Mouse (Mus musculus) hindbrain, embryonic 16.5 days (tissue): ENCODE results near the gene Kmt5c. TPM values are rescaled to one million over a fixed set of nuclear protein-coding genes. Genes with fewer than 3 reads are reported as not detected.
A peak's percentile ranks its signal among the peaks of the same experiment; 100 is the strongest.

ENCODE experiments used
- ATAC-seq: fragments of 200-750 bp; cut with Nextera tagmentation; 2 replicates; pipeline ENCODE4 v1.8.0; 2017; ENCODE audit warnings: moderate TSS enrichment, moderate library complexity
- H3K27ac ChIP-seq: fragments of 300-500 bp; sonication (generic); 2 replicates; pipeline ENCODE4 v1.5.1; 2014; ENCODE audit warnings: low read depth, mild to moderate bottlenecking, control low read depth, low read length, moderate library complexity
- H3K27me3 ChIP-seq: fragments of 300-500 bp; sonication (generic); replicated peaks from 2 replicates; pipeline ENCODE4 v1.6.1; 2014; ENCODE audit warnings: low read length; ENCODE audit not compliant: control insufficient read depth, insufficient read depth
- H3K36me3 ChIP-seq: fragments of 300-500 bp; sonication (generic); 2 replicates; pipeline ENCODE4 v1.6.1; 2014; ENCODE audit warnings: mild to moderate bottlenecking, low read length, moderate library complexity, mixed read lengths; ENCODE audit not compliant: control insufficient read depth, insufficient read depth
- H3K4me1 ChIP-seq: fragments of 300-500 bp; sonication (generic); 2 replicates; pipeline ENCODE4 v1.6.1; 2014; ENCODE audit warnings: low read depth, low read length; ENCODE audit not compliant: control insufficient read depth, insufficient read depth
- H3K4me2 ChIP-seq: fragments of 300-500 bp; sonication (generic); 2 replicates; pipeline ENCODE4 v1.6.1; 2014; ENCODE audit warnings: mild to moderate bottlenecking, low read length, control low read depth, moderate library complexity
- H3K4me3 ChIP-seq: fragments of 300-500 bp; sonication (generic); 2 replicates; pipeline ENCODE4 v1.5.1; 2014; ENCODE audit warnings: mild to moderate bottlenecking, low read length, control low read depth, moderate library complexity
- H3K9ac ChIP-seq: fragments of 300-500 bp; sonication (generic); 2 replicates; pipeline ENCODE4 v1.6.1; 2014; ENCODE audit warnings: low read depth, mild to moderate bottlenecking, control low read depth, low read length, moderate library complexity
- H3K9me3 ChIP-seq: fragments of 300-500 bp; sonication (generic); 2 replicates; pipeline ENCODE4 v1.6.1; 2014; ENCODE audit warnings: mild to moderate bottlenecking, low read length, moderate library complexity; ENCODE audit not compliant: control insufficient read depth
- WGBS: fragments of 180-500 bp; shearing (Covaris S2); extraction: QIAGEN DNeasy Blood & Tissue Kit; methylation state at CpG from one replicate; pipeline ENCODE4 v1.1.7; 2014; 5-methylcytosine and 5-hydroxymethylcytosine counted together
- polyA plus RNA-seq: library from polyadenylated mRNA; unstranded; fragments of >200 nt; fragmentation: Nextera tagmentation; extraction: Ambion mirVana; gene quantifications from 2 replicates; pipeline ENCODE4 v1.2.1, GENCODE M21; 2015

The Kmt5c gene
- polyA plus RNA-seq, 1 experiment from 2014 or later = 47.4 TPM

GRCm38 (mm10) chr7:4777851-4778637 lies 38.1 kb downstream of the Kmt5c start:
- H3K9me3 ChIP-seq = no peaks in the 10 kb centered on the region
- 3% methylated on average over 15 of the region's 20 CpGs for WGBS
- H3K4me3 ChIP-seq = no peak overlapping the region
- peaks cover 45% of the 10 kb centered on the region for H3K27me3 ChIP-seq
- no peak for ATAC-seq
- no peak overlapping the region for H3K27ac ChIP-seq
- H3K36me3 ChIP-seq = no peaks in the 10 kb centered on the region
- H3K4me1 ChIP-seq = peaks cover 8% of the 10 kb centered on the region; the same call in 1 of the 2 replicates
- H3K9ac ChIP-seq = no peak overlapping the region
- no peak overlapping the region; the same call in 1 of the 2 replicates for H3K4me2 ChIP-seq

- Histone ChIP-seq H3K36me3 (no peaks in the 10 kb centered on the region), H3K27me3 (peaks cover 44% of the 10 kb centered on the region), H3K9me3 (no peaks in the 10 kb centered on the region), H3K4me3 (no peak overlapping the region), H3K4me1 (peaks cover 8% of the 10 kb centered on the region; the same call in 1 of the 2 replicates), H3K27ac (no peak overlapping the region), H3K4me2 (no peak overlapping the region), H3K9ac (no peak overlapping the region)
- 34% methylated on average over 5 of the region's 5 CpGs for WGBS
- ATAC-seq = no peak
These were observed 40.0 kb downstream of the Kmt5c start for GRCm38 (mm10) chr7:4779921-4780320.

- Histone ChIP-seq H3K4me3 (no peak overlapping the region), H3K27me3 (peaks cover 25% of the 10 kb centered on the region), H3K27ac (no peak overlapping the region), H3K4me2 (no peak overlapping the region), H3K4me1 (peaks cover 4% of the 10 kb centered on the region; the same call in 1 of the 2 replicates), H3K9me3 (no peaks in the 10 kb centered on the region), H3K36me3 (no peaks in the 10 kb centered on the region), H3K9ac (no peak overlapping the region)
- ATAC-seq = no peak
- 61% methylated on average over 3 of the region's 3 CpGs for WGBS
These were observed 42.2 kb downstream of the Kmt5c start for GRCm38 (mm10) chr7:4782130-4782529.

- H3K9ac ChIP-seq = no peak within 1 kb of the TSS
- no peaks in the 10 kb centered on the region for H3K36me3 ChIP-seq
- H3K27me3 ChIP-seq = peaks cover 19% of the 10 kb centered on the region
- H3K4me3 ChIP-seq = no peak within 1 kb of the TSS
- H3K4me1 ChIP-seq = no peaks in the 10 kb centered on the region
- no peak within 1 kb of the TSS for H3K4me2 ChIP-seq
- H3K27ac ChIP-seq = no peak within 1 kb of the TSS
- ATAC-seq = no peak
- WGBS = 75% methylated on average over 2 of the region's 2 CpGs
- no peaks in the 10 kb centered on the region for H3K9me3 ChIP-seq
These were observed 42.8 kb downstream of the Kmt5c start, which contains the start of the genes Il11 and Tmem190 for GRCm38 (mm10) chr7:4782759-4783158. TSS of gene Il11 (minus strand) at chr7:4782859. TSS of gene Tmem190 (plus strand) at chr7:4782937.

- no peak overlapping the region for H3K27ac ChIP-seq
- H3K9me3 ChIP-seq = no peaks in the 10 kb centered on the region
- no peaks in the 10 kb centered on the region for H3K36me3 ChIP-seq
- WGBS = 90% methylated on average over 14 of the region's 14 CpGs
- H3K4me2 ChIP-seq = no peak overlapping the region
- peaks cover 6% of the 10 kb centered on the region for H3K4me1 ChIP-seq
- no peak overlapping the region for H3K9ac ChIP-seq
- no peak overlapping the region for H3K4me3 ChIP-seq
- no peak for ATAC-seq
- peaks cover 8% of the 10 kb centered on the region for H3K27me3 ChIP-seq
These were observed 43.9 kb downstream of the Kmt5c start for GRCm38 (mm10) chr7:4783667-4784268.

- no peaks in the 10 kb centered on the region for H3K36me3 ChIP-seq
- peaks cover 13% of the 10 kb centered on the region for H3K4me1 ChIP-seq
- no peaks in the 10 kb centered on the region for H3K9me3 ChIP-seq
- peak; percentile 43 for ATAC-seq
- H3K4me3 ChIP-seq = peak overlapping the region; percentile 66
- H3K27me3 ChIP-seq = peaks cover 2% of the 10 kb centered on the region; the same call in 1 of the 2 replicates
- peak overlapping the region; percentile 87 for H3K9ac ChIP-seq
- peak overlapping the region; percentile 96 for H3K4me2 ChIP-seq
- peak overlapping the region; percentile 72 for H3K27ac ChIP-seq
- WGBS = 3% methylated on average over 52 of the region's 64 CpGs
These were observed 48.9 kb downstream of the Kmt5c start for GRCm38 (mm10) chr7:4788499-4789435.

GRCm38 (mm10) chr7:4789436-4789935 lies 49.6 kb downstream of the Kmt5c start, which contains the start of gene Tmem238:
TSS of gene Tmem238 (minus strand) at chr7:4789656.
- Histone ChIP-seq H3K27ac (peak within 1 kb of the TSS; percentile 72), H3K9ac (peak within 1 kb of the TSS; percentile 87), H3K4me2 (peak within 1 kb of the TSS; percentile 96), H3K4me3 (peak within 1 kb of the TSS; percentile 66), H3K36me3 (peaks cover 3% of the 10 kb centered on the region; the same call in 1 of the 2 replicates), H3K9me3 (no peaks in the 10 kb centered on the region), H3K27me3 (peaks cover 2% of the 10 kb centered on the region; the same call in 1 of the 2 replicates), H3K4me1 (peaks cover 17% of the 10 kb centered on the region)
- ATAC-seq = no peak
- WGBS = 13% methylated on average over 21 of the region's 40 CpGs

GRCm38 (mm10) chr7:4792278-4793212 lies 52.6 kb downstream of the Kmt5c start, which contains the start of gene Rpl28:
TSS of gene Rpl28 (plus strand) at chr7:4792874.
- peak; percentile 93 for ATAC-seq
- H3K27me3 ChIP-seq = peaks cover 2% of the 10 kb centered on the region; the same call in 1 of the 2 replicates
- H3K27ac ChIP-seq = peak within 1 kb of the TSS; percentile 89
- no peaks in the 10 kb centered on the region for H3K9me3 ChIP-seq
- peak within 1 kb of the TSS; percentile 75 for H3K4me3 ChIP-seq
- under 1% methylated on average over 52 of the region's 54 CpGs for WGBS
- H3K4me2 ChIP-seq = peak within 1 kb of the TSS; percentile 91
- H3K9ac ChIP-seq = peak within 1 kb of the TSS; percentile 92
- H3K4me1 ChIP-seq = peaks cover 17% of the 10 kb centered on the region
- H3K36me3 ChIP-seq = peaks cover 19% of the 10 kb centered on the region
